In genomic region chr7:127008239-127009019, GRCm38 (mm10) we compare ENCODE assay signal across 8 mouse cellular contexts. TPM values are rescaled to one million over a fixed set of nuclear protein-coding genes. Genes with fewer than 3 reads are reported as not detected.
DNase-seq lines count a peak whose midpoint lies in the region; ATAC-seq lines count a peak whose summit lies in the region.

No protein-coding gene starts in this region.

- no peaks in the 10 kb centered on the region for H3K9me3 ChIP-seq in midbrain, embryonic 11.5 days (ENCODE audit: control insufficient read depth, low read length)
- H3K9me3 ChIP-seq in midbrain, embryonic 16.5 days (replicated peaks; ENCODE audit: control insufficient read depth, low read length, poor library complexity, severe bottlenecking) = no peaks in the 10 kb centered on the region
- H3K9me3 ChIP-seq in hindbrain, embryonic 11.5 days (ENCODE audit: control insufficient read depth, low read length) = no peaks in the 10 kb centered on the region

- H3K4me1 ChIP-seq in midbrain, embryonic 11.5 days (ENCODE audit: control insufficient read depth, insufficient read depth, low read length) = no peaks in the 10 kb centered on the region
- no peaks in the 10 kb centered on the region; the same call in 1 of the 2 replicates for H3K4me1 ChIP-seq in midbrain, embryonic 16.5 days (ENCODE audit: control insufficient read depth, insufficient read depth, low read length)
- no peaks in the 10 kb centered on the region for H3K4me1 ChIP-seq in hindbrain, embryonic 11.5 days (replicated peaks; ENCODE audit: control insufficient read depth, insufficient read depth, low read length)

- no peak overlapping the region for H3K9ac ChIP-seq in midbrain, embryonic 11.5 days (ENCODE audit: low read length)
- no peak overlapping the region for H3K9ac ChIP-seq in midbrain, embryonic 16.5 days (ENCODE audit: low read depth, low read length)
- no peak overlapping the region for H3K9ac ChIP-seq in hindbrain, embryonic 11.5 days (ENCODE audit: low read depth, low read length)

- no peak overlapping the region for H3K4me2 ChIP-seq in midbrain, embryonic 11.5 days
- H3K4me2 ChIP-seq in midbrain, embryonic 16.5 days (ENCODE audit: low read length) = no peak overlapping the region
- H3K4me2 ChIP-seq in hindbrain, embryonic 11.5 days (replicated peaks; ENCODE audit: low read depth, low read length) = no peak overlapping the region

- no peaks in the 10 kb centered on the region for H3K27me3 ChIP-seq in midbrain, embryonic 11.5 days (ENCODE audit: control insufficient read depth, insufficient read depth, low read length)
- no peaks in the 10 kb centered on the region for H3K27me3 ChIP-seq in midbrain, embryonic 16.5 days (ENCODE audit: control insufficient read depth, insufficient read depth, low read depth, low read length)
- no peaks in the 10 kb centered on the region for H3K27me3 ChIP-seq in hindbrain, embryonic 11.5 days (ENCODE audit: control insufficient read depth, insufficient read depth, low read length)

- DNase-seq in midbrain, embryonic 11.5 days (ENCODE audit: low spot score, missing footprints) = no peak
- peak; percentile 100 for DNase-seq in cerebellum, adult 11-12 months
- DNase-seq in hindbrain, embryonic 11.5 days (ENCODE audit: low spot score) = no peak
- peak; percentile 64 to 65 for DNase-seq in layer of hippocampus, postnatal 10 days (ENCODE audit: low spot score in 2 of 2)
- DNase-seq in lung, postnatal 10 days = peak; percentile 82
- peak; percentile 68 to 71 for DNase-seq in spleen, postnatal 36 days (ENCODE audit: low spot score in 2 of 2)

- H3K4me3 ChIP-seq in midbrain, embryonic 11.5 days (ENCODE audit: low read depth, low read length) = no peak overlapping the region
- no peak overlapping the region for H3K4me3 ChIP-seq in midbrain, embryonic 16.5 days (ENCODE audit: low read depth, low read length)
- no peak overlapping the region for H3K4me3 ChIP-seq in hindbrain, embryonic 11.5 days (ENCODE audit: low read depth, low read length)

- WGBS in midbrain, embryonic 11.5 days = 69% methylated on average over 9 of the region's 9 CpGs
- WGBS in midbrain, embryonic 16.5 days = 63% methylated on average over 9 of the region's 9 CpGs
- WGBS in hindbrain, embryonic 11.5 days = 70% methylated on average over 9 of the region's 9 CpGs

- no peaks in the 10 kb centered on the region for H3K36me3 ChIP-seq in midbrain, embryonic 11.5 days (ENCODE audit: control insufficient read depth, insufficient read depth, low read length)
- H3K36me3 ChIP-seq in midbrain, embryonic 16.5 days (ENCODE audit: control insufficient read depth, insufficient read depth, low read length) = no peaks in the 10 kb centered on the region
- H3K36me3 ChIP-seq in hindbrain, embryonic 11.5 days (ENCODE audit: control insufficient read depth, insufficient read depth, low read length) = 0 out of 2 replicates have a peak, but pooled peaks cover 2% of the 10 kb centered on the region

- H3K27ac ChIP-seq in midbrain, embryonic 11.5 days (ENCODE audit: low read depth, low read length) = peak overlapping the region; percentile 56
- no peak overlapping the region for H3K27ac ChIP-seq in midbrain, embryonic 16.5 days (ENCODE audit: low read length)
- peak overlapping the region; percentile 67 for H3K27ac ChIP-seq in hindbrain, embryonic 11.5 days (ENCODE audit: low read depth, low read length)

- ATAC-seq in midbrain, embryonic 11.5 days (ENCODE audit: low FRiP score) = peak; percentile 70
- ATAC-seq in midbrain, embryonic 16.5 days = no peak
- ATAC-seq in frontal cortex, adult (ENCODE audit: low TSS enrichment) = peak; percentile 82
- peak; percentile 56; the same call in 1 of the 2 replicates for ATAC-seq in hindbrain, embryonic 11.5 days (ENCODE audit: low FRiP score)

RNA-seq across cellular contexts. Expression of gene Mvp, which starts 6.0 kb away (rescaled TPM):
- polyA plus RNA-seq in midbrain, embryonic 11.5 days (2014; fragmentation: Nextera tagmentation; extraction: Ambion mirVana) = 2.8 and 3.0 TPM in 2 replicates
- polyA plus RNA-seq in midbrain, embryonic 16.5 days (2015; fragmentation: Nextera tagmentation; extraction: Ambion mirVana) = 2.9 and 3.2 TPM in 2 replicates
- 3.4 and 3.5 TPM in 2 replicates for polyA plus RNA-seq in hindbrain, embryonic 11.5 days (2014; fragmentation: Nextera tagmentation; extraction: Ambion mirVana)
- 1 to 10 TPM; 5.6 to 6.2 TPM for total RNA-seq in layer of hippocampus, postnatal 10 days (2021)

RNA-seq across cellular contexts. Expression of gene Pagr1b, which starts 7.9 kb away (rescaled TPM):
- polyA plus RNA-seq in midbrain, embryonic 11.5 days (2014; fragmentation: Nextera tagmentation; extraction: Ambion mirVana) = not detected in 2 replicates
- polyA plus RNA-seq in midbrain, embryonic 16.5 days (2015; fragmentation: Nextera tagmentation; extraction: Ambion mirVana) = 0.50 TPM in 1 of 2 replicates, not detected in the other
- polyA plus RNA-seq in hindbrain, embryonic 11.5 days (2014; fragmentation: Nextera tagmentation; extraction: Ambion mirVana) = not detected in 2 replicates
- total RNA-seq in layer of hippocampus, postnatal 10 days (2021) = under 1 TPM in 1 of 2 experiments, not detected in 1; 0.62 TPM

RNA-seq across cellular contexts. Expression of gene Pagr1a, which starts 8.7 kb away (rescaled TPM):
- 59.0 and 70.6 TPM in 2 replicates for polyA plus RNA-seq in midbrain, embryonic 11.5 days (2014; fragmentation: Nextera tagmentation; extraction: Ambion mirVana)
- polyA plus RNA-seq in midbrain, embryonic 16.5 days (2015; fragmentation: Nextera tagmentation; extraction: Ambion mirVana) = 33.8 and 62.5 TPM in 2 replicates
- 76.1 and 78.5 TPM in 2 replicates for polyA plus RNA-seq in hindbrain, embryonic 11.5 days (2014; fragmentation: Nextera tagmentation; extraction: Ambion mirVana)
- total RNA-seq in layer of hippocampus, postnatal 10 days (2021) = 10 to 100 TPM; 24.9 to 34.2 TPM

RNA-seq across cellular contexts. Expression of gene Gm42742, which starts 12.5 kb away (rescaled TPM):
- 58.8 and 68.8 TPM in 2 replicates for polyA plus RNA-seq in midbrain, embryonic 11.5 days (2014; fragmentation: Nextera tagmentation; extraction: Ambion mirVana)
- polyA plus RNA-seq in midbrain, embryonic 16.5 days (2015; fragmentation: Nextera tagmentation; extraction: Ambion mirVana) = 30.9 and 61.5 TPM in 2 replicates
- polyA plus RNA-seq in hindbrain, embryonic 11.5 days (2014; fragmentation: Nextera tagmentation; extraction: Ambion mirVana) = 50.4 and 53.7 TPM in 2 replicates
- 10 to 100 TPM; 33.4 to 34.8 TPM for total RNA-seq in layer of hippocampus, postnatal 10 days (2021)

RNA-seq across cellular contexts. Expression of gene Prrt2, which starts 12.6 kb away (rescaled TPM):
- polyA plus RNA-seq in midbrain, embryonic 11.5 days (2014; fragmentation: Nextera tagmentation; extraction: Ambion mirVana) = 2.6 and 4.0 TPM in 2 replicates
- 40.9 and 63.3 TPM in 2 replicates for polyA plus RNA-seq in midbrain, embryonic 16.5 days (2015; fragmentation: Nextera tagmentation; extraction: Ambion mirVana)
- polyA plus RNA-seq in hindbrain, embryonic 11.5 days (2014; fragmentation: Nextera tagmentation; extraction: Ambion mirVana) = 7.2 and 7.7 TPM in 2 replicates
- 100 to 1,000 TPM; 146 to 184 TPM for total RNA-seq in layer of hippocampus, postnatal 10 days (2021)

Comparison
In these comparisons a context has a peak if more than half of its experiments do, and no peak if none do; other contexts are left out.
1. DNase-seq: peak in cerebellum, adult 11-12 months (single experiment), layer of hippocampus, postnatal 10 days (2 of 2), lung, postnatal 10 days (single experiment) and spleen, postnatal 36 days (2 of 2); none in midbrain, embryonic 11.5 days (single experiment) and hindbrain, embryonic 11.5 days (single experiment).